Mouse (Mus musculus): ENCODE measurements at regions not wholly inside any gene's neighbourhood (a gene's known extent, or its start where the extent isn't known, plus 50 kb on each side); places are given as distances from the start of the nearest gene placed in this dataset.
A peak's percentile ranks its signal among the peaks of the same experiment; 100 is the strongest.

DNA sequence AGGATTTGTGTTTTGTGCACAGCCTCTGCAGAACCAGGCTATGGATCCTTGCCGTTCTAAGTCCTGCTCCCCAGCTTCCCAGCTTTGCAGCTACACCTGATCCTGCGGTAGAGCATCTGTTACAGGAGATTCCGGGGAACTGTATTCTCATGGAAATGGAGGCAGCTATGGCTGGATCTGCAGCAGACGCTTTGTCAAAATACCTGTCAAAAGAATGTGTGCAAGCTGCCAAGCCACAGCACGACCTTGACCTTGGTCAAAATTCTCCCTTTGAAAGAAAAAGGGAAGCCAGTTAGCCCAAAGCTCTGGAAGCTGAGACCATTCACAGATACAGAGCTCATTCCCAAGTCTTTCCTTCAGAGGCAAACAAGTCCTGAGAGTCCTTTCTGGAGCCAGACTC is 255.3 kb downstream of the Med13l start:
- no peak for DNase-seq (ENCODE audit: low spot score in 2 of 2)

DNA sequence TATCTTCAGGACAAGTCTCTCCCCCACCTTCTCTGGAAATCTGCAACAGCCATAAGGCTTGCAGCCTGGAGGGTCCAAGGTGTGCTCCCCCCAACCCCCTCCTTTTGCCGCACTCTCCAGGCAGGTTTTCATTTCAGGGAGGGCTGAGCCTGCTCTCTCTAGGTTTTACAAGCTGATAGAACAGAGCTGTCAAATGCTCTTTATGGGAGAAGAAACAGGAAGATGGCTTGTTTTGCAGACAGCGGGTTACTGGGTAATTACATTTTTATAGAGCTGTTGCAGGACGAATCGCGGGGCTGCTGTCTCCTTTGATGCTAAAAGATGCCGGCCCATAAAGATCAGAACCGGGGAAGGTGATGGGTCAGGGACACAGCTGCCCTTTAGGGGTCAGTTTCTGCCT is 257.8 kb downstream of the Med13l start:
- DNase-seq (ENCODE audit: low spot score in 2 of 2): no peak

DNA sequence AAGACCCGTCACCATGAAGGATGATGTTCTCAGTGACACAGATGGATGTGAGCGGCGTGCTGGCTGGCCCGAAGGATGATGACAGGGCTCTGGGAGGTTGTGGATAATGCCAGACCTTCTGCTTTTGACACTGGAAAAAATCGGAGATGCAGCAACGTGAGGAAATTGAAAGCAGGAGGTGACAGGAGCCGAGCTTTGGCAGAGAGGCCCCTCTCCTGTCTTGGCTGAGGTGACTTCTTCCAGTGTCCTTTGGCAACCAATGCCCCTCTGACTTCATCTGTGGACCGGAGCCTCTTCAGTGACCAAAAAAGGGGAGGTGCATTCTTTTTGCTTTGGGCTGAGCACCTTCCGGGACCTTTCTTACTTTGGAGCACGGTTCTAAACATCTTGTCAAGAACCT is 264.3 kb downstream of the Med13l start:
- no peak for DNase-seq (ENCODE audit: low spot score in 2 of 2)

DNA sequence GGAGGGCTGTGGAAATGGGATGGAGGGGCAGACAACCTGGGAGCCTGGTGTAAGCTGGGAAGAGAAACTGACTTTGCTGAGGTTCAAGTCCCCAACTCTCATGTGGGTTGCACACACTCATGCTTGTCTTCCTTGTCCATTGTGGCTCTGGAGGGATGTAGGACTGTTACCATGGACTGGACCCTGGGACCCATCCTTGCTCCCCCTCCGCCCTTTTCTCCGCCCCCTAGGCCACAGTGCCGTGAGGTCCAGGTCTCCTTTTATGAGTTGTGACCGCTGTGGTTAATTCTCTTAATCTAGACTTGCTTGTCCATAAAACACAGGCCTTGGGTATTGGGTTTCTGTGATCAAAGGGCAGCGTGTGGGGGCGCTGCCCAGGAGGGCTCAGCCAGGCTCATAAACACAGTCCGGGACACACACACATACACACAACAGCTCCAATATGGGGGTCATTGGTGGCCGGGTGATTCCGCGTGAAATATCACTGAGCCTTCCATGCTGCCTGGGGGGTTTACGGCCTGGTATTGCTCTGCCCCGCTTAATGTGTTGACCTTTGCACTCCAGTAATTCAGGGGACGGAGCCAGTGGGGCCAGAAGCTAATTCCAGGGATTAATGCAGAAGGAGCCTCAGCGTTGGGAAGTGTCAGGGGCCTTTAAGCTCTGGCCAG is 268.7 kb downstream of the Med13l start:
- no peak for DNase-seq (ENCODE audit: low spot score in 2 of 2)

DNA sequence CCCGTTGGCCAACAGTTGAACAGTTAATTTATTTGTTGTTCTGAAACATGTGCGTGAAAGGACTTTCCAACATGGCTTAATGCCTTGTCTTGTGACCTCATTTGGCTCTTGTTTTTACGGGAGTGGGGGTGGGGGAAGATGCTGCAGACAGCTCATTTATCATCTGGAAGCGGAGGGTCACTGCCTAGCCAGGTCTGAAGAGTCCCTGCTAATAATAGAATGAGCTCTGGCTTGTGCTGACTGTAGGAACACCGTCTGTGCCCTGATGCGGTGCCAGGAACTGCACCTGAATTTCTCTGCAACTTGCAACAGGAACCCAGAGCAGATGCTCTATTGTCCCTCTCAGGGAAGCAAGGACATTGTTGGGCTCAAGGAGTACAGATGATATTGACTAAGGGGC is 272.2 kb downstream of the Med13l start:
- no peak for DNase-seq (ENCODE audit: low spot score in 2 of 2)

DNA sequence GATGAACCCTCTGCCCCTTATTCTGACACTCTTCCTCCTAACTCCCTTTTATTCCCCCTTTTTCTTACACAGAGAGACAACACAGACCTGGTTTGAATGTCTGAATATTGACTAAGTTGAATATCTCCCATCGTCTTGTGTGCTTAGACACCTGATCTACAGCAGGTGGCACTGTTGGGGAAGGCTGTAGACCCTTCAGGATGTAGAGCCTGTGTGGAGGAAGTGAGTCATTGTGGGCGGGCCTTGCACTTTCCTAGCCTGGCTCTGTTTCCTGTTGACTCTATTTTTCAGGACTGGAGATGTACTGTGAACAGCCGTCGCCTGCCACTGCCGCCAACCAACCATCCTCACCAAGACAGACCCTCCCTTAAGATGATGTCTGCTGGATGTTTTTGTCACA is 273.6 kb downstream of the Med13l start:
- DNase-seq (ENCODE audit: low spot score in 2 of 2): no peak

DNA sequence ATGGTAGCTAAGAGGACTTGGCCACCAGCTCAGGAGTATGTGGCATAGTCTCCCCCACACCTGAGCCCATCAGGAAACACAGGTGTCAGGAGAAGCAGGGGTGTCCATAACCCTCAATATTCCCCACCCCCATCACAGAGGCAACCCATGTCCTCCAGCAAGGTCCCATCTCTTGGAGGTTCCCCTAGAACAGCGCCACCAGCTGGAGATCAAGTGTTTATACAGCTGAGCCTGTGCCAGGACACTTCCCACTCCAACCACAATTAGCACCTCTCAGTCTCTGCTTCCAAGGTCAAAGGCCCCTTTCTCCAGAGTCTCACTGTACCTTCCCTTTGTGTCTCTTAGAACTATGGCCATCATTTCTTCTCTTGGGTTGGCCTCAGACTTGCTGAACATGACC is 276.5 kb downstream of the Med13l start:
- DNase-seq (ENCODE audit: low spot score in 2 of 2): no peak

DNA sequence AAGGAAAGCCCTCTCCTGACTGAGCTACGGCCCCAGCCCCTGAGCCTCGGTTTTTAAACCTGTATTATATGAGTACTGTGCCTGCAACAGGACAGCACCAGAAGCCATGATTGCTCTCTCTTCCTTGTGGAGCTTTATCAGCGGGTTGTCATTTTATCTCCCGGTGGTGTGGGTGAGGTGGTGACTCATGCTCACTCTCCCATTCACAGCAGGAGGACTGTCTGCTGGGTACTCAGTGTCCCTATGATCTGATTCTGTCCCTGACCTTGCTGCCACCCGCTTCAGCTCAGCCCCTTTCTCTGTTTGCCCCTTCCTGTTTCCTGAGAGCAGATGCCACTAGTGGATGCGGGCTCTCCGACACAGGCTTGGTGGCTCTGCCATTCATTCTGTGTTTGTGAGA is 277.9 kb downstream of the Med13l start:
- no peak for DNase-seq (ENCODE audit: low spot score in 2 of 2)

DNA sequence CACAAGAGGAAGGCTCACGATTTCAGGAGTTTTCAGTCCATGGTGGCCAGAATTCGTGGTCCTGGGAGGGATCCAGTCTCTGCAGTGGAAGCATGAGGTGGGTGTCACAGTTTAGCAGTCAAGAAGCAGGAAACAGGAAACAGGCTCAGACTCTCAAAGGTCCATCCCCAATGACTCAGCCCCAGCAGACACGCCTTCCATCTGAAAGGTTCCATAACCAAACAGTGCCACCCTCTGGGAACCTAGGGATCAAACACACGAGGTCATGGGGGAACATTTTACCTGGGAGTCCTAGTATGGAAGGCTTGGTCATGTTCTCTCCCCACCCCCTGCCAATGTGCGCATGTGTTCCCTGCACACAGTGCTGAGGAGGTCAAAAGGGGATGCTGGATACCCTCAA is 279.4 kb downstream of the Med13l start:
- DNase-seq (ENCODE audit: low spot score in 2 of 2): no peak

DNA sequence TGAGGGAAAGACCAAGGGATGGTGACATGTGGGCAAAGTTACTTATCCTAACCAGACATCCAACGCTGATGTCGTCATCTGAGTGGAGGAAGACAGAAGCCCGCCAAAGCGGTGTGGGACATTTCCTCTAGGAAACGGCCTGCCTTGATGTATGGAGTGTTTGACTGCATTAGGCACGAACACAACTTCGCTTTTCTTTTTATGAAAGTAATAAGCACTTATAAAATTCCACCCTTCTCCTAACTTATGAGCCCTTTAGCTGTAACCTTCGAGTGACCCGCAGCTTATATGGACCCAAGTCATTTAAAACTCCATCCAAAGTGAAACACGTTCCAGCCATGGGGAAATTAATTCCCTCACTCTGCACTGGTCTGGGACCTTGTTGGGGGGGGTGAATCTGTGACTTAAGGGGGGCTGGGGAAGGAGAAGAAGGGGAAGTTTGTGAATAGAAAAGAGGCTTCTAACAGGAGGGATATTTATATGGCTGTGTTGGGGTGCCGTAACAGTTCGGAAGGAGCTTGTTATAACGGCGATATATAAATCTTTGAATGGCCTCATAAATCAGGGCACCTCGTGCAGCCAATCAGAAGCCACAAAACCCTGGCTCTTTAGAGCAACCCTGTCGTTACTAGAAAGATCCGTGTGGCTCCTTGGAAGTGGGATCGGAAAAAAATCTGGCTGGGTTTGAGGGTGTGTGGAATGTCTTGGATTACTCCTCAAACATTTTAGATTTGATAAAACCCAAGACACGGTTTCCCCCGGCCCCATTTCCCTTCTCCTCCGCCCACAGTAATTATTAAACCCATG is 280.9 kb downstream of the Med13l start:
- DNase-seq (ENCODE audit: low spot score in 2 of 2): no peak

DNA sequence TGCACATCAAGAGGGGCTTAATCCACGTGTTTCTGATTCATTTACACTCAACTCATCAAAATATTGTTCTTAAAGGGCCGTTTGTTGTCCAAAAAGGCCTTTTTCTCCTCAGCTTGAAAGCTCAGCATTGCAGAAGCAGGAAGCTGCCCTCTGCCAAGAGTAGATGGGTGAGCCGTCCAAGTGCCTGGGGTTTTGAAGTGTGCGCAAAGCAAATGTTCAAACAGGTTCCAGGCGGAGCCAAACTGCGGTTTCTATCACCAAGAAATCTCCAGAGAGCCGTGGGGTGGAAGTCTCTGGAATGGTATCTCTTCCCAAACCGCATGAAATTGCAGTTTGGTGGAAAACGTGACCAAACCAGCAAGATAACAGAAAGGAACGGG is 281.5 kb downstream of the Med13l start:
- no peak for DNase-seq (ENCODE audit: low spot score in 2 of 2)

DNA sequence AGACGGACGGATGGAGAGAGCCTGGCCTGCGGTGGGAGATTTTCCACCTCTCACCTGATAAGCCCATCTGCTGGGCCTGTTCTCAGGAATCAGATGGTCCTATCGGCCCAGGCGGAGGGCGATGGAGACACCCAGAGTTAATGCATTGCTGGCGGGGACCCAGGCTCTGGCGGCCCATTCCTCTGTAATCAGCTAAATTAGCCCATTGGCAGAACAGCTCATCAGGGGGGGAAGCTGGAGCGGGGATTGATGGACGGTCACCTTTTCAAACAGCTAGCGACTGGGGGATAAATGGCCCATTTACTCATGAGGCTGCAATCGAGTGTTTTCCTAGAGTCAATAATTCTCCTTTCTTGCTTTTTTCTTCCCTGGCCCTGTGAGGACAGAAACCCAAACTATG is 296.5 kb downstream of the Med13l start:
- DNase-seq (ENCODE audit: low spot score in 2 of 2): no peak

DNA sequence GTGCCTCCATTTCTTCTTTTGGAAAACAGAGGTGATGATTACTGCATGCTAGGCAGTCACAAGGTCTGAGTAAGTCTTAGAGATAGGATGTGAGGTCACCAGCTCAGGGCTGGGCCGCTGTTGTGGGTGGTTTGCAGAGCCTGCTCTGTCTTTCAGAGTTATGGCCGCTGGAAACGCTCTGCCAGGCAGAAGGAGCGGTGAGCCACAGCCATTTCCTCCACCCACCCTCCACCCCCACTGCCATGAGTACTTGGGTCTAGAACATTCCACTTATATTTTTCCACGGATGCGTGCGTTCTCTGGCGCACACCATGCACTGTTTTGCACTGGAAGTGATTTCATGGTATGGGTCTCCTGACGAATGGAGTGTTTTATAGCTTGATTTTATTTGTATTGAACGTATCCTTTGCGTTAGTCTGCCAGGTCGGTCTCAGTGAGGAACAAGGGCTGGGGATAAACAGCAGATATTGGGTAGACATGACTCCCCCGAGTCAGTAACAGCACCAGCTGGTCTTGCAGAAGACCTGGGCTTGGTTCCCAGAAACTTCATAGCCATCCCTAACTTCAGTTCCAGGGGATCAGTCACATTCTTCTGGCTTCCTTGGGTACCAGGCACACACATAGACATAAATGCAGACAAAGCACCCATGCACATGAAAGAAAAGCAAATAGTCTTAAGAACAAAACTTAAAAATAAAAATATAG is 300.8 kb downstream of the Med13l start:
- DNase-seq (ENCODE audit: low spot score in 2 of 2): no peak

DNA sequence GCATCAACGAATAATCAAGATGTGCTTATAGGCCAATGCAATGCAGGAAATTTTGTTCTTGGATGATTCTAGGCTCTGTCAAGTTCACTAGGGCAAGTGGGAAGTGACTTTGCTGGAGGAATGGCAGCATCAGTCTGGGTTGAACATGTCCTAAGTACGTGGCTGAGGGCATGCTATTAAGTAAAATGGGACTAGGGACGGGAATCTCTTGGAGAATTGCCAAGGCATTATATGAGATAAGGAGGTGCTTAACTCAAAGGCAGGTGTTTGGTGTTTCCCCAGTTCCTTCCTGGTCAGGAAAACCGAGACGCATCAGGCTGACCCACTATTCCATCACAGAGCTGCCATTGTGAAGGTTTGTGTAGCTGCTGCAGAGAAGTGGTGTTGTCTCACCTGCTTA is 307.0 kb downstream of the Med13l start:
- DNase-seq (ENCODE audit: low spot score in 2 of 2): no peak

DNA sequence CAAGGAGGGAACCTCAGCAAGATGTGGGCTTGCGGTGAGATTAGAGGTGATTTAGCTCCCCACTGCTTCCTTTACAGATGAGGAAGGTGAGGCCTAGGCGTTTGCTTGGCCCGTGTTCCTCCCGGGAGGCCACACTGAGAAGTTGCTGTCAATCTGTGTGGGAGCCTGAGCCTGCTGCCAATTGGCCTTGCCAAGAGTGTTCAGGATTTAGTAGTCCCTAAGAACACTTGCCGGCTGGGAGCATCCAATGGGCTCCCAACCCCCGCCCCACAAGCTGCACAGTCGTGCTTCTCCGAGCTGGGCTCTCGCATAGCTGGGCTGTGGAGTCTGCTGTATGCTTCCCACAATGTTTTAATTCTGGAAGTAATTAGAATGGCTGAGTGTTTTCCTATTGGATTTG is 308.9 kb downstream of the Med13l start:
- DNase-seq (ENCODE audit: low spot score in 2 of 2): no peak

DNA sequence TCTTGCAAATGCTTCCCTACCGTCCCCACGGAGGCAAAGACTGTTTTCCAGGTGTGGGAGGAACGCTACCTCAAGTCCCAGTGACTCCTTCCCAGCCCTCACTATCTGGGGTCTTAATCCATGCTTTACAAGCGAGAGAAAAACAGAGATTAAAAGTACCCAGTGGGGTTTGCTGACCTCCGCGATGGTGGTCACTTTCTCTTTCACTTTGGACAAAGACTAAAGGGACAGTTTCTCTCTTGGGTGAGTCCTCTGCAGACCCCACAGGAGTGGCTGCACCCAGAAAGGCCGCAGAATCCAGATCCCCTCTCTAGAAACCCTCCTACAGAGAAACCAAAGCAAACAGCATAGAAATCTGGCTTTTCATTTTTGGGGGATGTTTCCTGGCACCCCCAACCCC is 313.4 kb downstream of the Med13l start:
- peak in 1 of 2 experiments; percentile 41 for DNase-seq (ENCODE audit: low spot score in 2 of 2)

DNA sequence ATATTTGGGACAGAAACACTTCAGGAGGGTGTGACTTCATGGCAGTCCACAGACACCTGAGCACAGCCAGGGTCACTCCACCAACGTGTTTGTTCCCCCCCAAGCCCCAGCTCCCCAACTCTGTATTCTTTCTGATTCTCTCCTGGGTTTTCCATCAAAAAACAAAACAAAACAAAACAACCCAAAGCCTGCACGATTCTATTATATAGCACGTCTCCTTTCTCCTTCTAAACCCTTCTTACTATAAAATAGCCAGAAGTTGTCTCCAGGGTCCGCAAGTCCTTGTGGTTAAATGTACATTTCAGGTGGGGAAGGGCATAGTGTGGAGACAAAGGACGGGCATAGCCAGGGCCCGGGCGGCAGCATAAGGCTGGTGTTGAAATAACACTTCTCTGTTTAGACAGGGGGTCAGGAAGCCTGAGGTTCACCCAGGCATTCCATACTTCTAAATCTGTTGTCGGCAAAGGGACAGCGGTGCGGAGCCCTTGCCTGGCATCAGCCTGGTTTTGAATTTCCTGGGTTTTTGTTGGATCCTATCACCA is 314.7 kb downstream of the Med13l start:
- DNase-seq (ENCODE audit: low spot score in 2 of 2): peak in 1 of 2 experiments; percentile 54

DNA sequence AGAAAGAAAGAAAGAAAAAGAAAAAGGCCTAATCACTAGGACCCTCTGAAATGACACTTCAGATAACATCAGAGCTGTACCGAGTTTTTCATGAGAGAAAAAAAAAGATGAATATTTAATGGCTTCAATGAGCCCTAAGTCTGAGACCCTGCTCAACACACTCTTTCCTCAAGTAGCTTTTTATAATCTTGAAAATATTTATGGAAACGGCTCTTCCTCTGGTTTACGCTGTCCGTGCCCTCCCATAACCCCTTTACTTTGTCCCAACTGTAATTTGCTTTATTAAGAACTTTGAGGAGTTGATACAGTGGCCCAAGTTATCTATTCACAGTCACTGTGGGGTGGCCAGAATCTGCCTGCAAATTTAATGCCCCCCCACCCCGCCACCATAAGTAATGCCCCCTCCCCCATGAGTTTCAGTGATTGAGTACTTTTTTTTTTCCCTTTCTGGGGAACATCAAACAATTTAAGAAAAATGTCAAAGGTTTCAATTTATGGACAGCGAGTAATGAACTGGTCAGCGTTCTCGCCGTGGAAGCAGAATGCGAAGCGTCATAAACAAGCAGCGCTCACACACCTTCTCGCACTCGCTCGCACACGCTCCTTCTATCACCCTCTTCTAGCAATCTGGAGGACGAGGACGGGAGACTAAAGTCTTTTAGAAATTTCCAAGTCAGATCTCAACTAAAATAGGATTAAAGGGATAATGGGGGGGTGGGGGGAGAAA is 316.3 kb downstream of the Med13l start:
- no peak for DNase-seq (ENCODE audit: low spot score in 2 of 2)

DNA sequence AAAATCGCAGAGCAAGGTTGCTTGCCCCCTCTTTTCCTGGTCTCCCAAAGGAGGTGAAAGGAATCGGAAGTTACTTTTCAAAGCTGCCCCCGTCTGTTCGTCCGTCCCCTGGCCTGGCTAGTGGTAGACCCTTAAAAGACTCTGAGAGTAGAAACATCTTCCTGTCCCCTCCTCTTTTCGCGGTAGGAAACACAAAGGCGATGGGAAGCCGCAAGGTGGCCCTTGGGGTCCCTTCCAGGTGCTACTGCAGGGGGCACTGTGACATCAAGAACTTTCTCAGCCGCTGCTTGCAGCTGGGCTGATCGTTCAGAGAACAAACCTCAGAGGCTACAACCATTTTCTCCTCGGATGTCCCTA is 316.8 kb downstream of the Med13l start:
- peak; percentile 65 to 69 for DNase-seq (ENCODE audit: low spot score in 2 of 2)

DNA sequence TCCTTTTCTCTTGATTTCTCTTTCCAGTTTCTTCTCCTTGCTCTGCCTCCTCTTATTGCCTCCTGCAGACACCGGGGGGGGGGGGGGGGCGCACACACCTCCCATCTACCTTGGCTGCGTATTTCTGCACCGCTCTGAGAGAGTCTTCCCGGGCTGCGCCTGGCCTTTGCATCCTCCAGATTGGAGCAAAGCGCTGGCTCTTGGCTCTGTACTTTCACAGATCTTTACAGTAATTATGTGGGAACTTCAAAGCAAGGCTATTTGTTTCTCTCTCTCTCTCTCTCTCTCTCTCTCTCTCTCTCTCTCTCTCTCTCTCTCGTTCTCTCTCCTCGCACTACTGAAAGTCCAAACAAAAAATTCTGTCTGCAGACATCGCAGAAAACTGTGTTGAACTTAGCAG is 317.4 kb downstream of the Med13l start:
- no peak for DNase-seq (ENCODE audit: low spot score in 2 of 2)

DNA sequence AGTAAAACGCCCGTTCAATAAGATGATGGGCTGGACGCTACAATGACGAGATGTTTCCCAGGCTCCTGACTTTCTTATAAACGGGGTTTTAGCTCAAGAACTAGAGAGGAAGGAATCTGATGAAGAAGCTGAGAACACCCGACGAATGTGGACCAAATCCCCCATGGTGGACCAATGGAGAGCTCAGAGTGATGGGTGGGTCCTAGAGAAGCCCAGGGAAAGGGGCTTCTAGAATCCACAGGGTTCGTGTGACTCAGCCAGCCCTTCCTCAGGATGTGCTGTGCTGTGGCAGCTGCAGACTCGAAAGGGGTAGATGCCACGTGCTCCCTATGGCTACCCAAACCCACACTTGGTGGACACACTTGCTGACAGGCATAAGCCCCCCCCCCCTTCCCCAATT is 318.2 kb downstream of the Med13l start:
- DNase-seq (ENCODE audit: low spot score in 2 of 2): no peak

All from urinary bladder, adult 18-20 months (tissue).